Mouse (Mus musculus) embryonic facial prominence, embryonic 11.5 days (tissue): Measurements from ENCODE around the gene 5830473C10Rik. TPM values are rescaled to one million over a fixed set of nuclear protein-coding genes. Genes with fewer than 3 reads are reported as not detected.

Experiments used
- ATAC-seq: fragments of 200-750 bp; cut with Nextera tagmentation; replicated peaks from 2 replicates; pipeline ENCODE4 v1.8.0; 2017; ENCODE audit warnings: low read depth; ENCODE audit not compliant: insufficient number of reproducible peaks, low FRiP score, low TSS enrichment
- DNase-seq: peaks from one replicate; pipeline ENCODE4 v3.0.0-alpha.2; 2015; ENCODE audit warnings: low spot score
- H3K27ac ChIP-seq: fragments of 300-500 bp; sonication (generic); replicated peaks from 2 replicates; pipeline ENCODE4 v1.5.1; 2014; ENCODE audit warnings: mild to moderate bottlenecking, low read depth, low read length, control low read depth
- H3K27me3 ChIP-seq: fragments of 300-500 bp; sonication (generic); 2 replicates; pipeline ENCODE4 v1.6.1; 2014; ENCODE audit warnings: mild to moderate bottlenecking, low read length, moderate library complexity, mixed read lengths; ENCODE audit not compliant: control insufficient read depth, insufficient read depth
- H3K36me3 ChIP-seq: fragments of 300-500 bp; sonication (generic); replicated peaks from 2 replicates; pipeline ENCODE4 v1.6.1; 2014; ENCODE audit warnings: low read depth, mild to moderate bottlenecking, low read length, moderate library complexity, mixed read lengths; ENCODE audit not compliant: control insufficient read depth, insufficient read depth
- H3K4me1 ChIP-seq: fragments of 300-500 bp; sonication (generic); 2 replicates; pipeline ENCODE4 v1.6.1; 2014; ENCODE audit warnings: low read length, mixed read lengths; ENCODE audit not compliant: control insufficient read depth, insufficient read depth
- H3K4me2 ChIP-seq: fragments of 300-500 bp; sonication (generic); 2 replicates; pipeline ENCODE4 v1.6.1; 2014; ENCODE audit warnings: low read depth, mild to moderate bottlenecking, control low read depth, low read length, moderate library complexity
- H3K4me3 ChIP-seq: fragments of 300-500 bp; sonication (generic); 2 replicates; pipeline ENCODE4 v1.5.1; 2014; ENCODE audit warnings: low read depth, low read length, control low read depth
- H3K9ac ChIP-seq: fragments of 300-500 bp; sonication (generic); replicated peaks from 2 replicates; pipeline ENCODE4 v1.6.1; 2014; ENCODE audit warnings: mild to moderate bottlenecking, control low read depth, low read length
- H3K9me3 ChIP-seq: fragments of 300-500 bp; sonication (generic); replicated peaks from 2 replicates; pipeline ENCODE4 v1.6.1; 2016; ENCODE audit warnings: mild to moderate bottlenecking, low read length, inconsistent platforms, mixed read lengths; ENCODE audit not compliant: control insufficient read depth
- WGBS: fragments of 180-500 bp; shearing (Covaris S2); extraction: QIAGEN DNeasy Blood & Tissue Kit; methylation state at CpG from one replicate; pipeline ENCODE4 v1.1.7; 2014; 5-methylcytosine and 5-hydroxymethylcytosine counted together
- polyA plus RNA-seq: library from polyadenylated mRNA; unstranded; fragments of >200 nt; fragmentation: Nextera tagmentation; extraction: Ambion mirVana; gene quantifications from 2 replicates; pipeline ENCODE4 v1.2.1, GENCODE M21; 2014

Gene 5830473C10Rik
- polyA plus RNA-seq, 1 experiment from 2014 or later = not detected

- Histone ChIP-seq H3K27ac (no peak overlapping the region), H3K4me2 (no peak overlapping the region), H3K27me3 (no peaks in the 10 kb centered on the region), H3K9me3 (no peaks in the 10 kb centered on the region), H3K4me3 (no peak overlapping the region), H3K9ac (no peak overlapping the region), H3K4me1 (no peaks in the 10 kb centered on the region), H3K36me3 (no peaks in the 10 kb centered on the region)
- ATAC-seq (no peak), DNase-seq (no peak)
- 93% methylated on average over 6 of the region's 6 CpGs for WGBS
These were observed 60.8 kb downstream of the 5830473C10Rik start for GRCm38 (mm10) chr5:90621726-90622125.

DNA sequence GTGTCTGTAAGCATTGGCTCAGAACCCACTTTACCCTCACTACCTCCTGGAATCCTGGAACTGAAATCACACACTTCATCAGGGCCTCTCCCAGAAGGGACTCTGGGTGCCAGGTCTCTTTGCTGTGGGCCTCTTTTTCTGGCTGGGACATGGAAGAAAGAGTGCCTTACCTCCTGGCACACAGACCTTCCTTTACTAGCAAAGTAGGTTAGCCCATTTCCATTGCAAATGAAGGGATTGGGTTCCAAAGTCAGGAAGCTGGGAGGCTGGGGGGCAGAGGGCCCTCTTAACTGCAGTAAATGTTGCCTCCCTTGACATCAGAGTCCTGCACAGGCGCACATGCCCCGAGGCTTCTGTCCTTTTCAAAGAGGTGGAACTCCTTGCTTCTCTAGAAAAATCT, 62.3 kb downstream of the 5830473C10Rik start:
- H3K9me3 ChIP-seq = no peaks in the 10 kb centered on the region
- no peak overlapping the region for H3K4me2 ChIP-seq
- H3K27ac ChIP-seq = no peak overlapping the region
- no peak overlapping the region for H3K9ac ChIP-seq
- H3K4me3 ChIP-seq = no peak overlapping the region
- H3K4me1 ChIP-seq = no peaks in the 10 kb centered on the region
- 66% methylated on average over 2 of the region's 2 CpGs for WGBS
- DNase-seq (no peak), ATAC-seq (no peak)
- no peaks in the 10 kb centered on the region for H3K27me3 ChIP-seq
- no peaks in the 10 kb centered on the region for H3K36me3 ChIP-seq

- Histone ChIP-seq H3K27me3 (no peaks in the 10 kb centered on the region), H3K9me3 (no peaks in the 10 kb centered on the region), H3K9ac (no peak overlapping the region), H3K36me3 (no peaks in the 10 kb centered on the region), H3K4me1 (no peaks in the 10 kb centered on the region), H3K4me3 (no peak overlapping the region), H3K4me2 (no peak overlapping the region), H3K27ac (no peak overlapping the region)
- ATAC-seq = no peak
- WGBS = 70% methylated on average over 18 of the region's 18 CpGs
- DNase-seq = no peak
These were observed 64.0 kb downstream of the 5830473C10Rik start for GRCm38 (mm10) chr5:90624708-90625425.

GRCm38 (mm10) chr5:90627423-90627822, 66.5 kb downstream of the 5830473C10Rik start:
- no peak overlapping the region for H3K4me2 ChIP-seq
- no peaks in the 10 kb centered on the region for H3K9me3 ChIP-seq
- no peak for DNase-seq
- no peaks in the 10 kb centered on the region for H3K36me3 ChIP-seq
- ATAC-seq = no peak
- no peaks in the 10 kb centered on the region for H3K4me1 ChIP-seq
- H3K9ac ChIP-seq = no peak overlapping the region
- no peak overlapping the region for H3K27ac ChIP-seq
- no peak overlapping the region for H3K4me3 ChIP-seq
- no peaks in the 10 kb centered on the region for H3K27me3 ChIP-seq
- WGBS = 94% methylated on average over 4 of the region's 4 CpGs

GRCm38 (mm10) chr5:90628011-90628410, 67.1 kb downstream of the 5830473C10Rik start:
- Histone ChIP-seq H3K4me1 (no peaks in the 10 kb centered on the region), H3K9me3 (no peaks in the 10 kb centered on the region), H3K4me2 (no peak overlapping the region), H3K27ac (no peak overlapping the region), H3K36me3 (no peaks in the 10 kb centered on the region), H3K4me3 (no peak overlapping the region), H3K27me3 (no peaks in the 10 kb centered on the region), H3K9ac (no peak overlapping the region)
- DNase-seq (no peak), ATAC-seq (no peak)
- 75% methylated on average over 3 of the region's 3 CpGs for WGBS

DNA sequence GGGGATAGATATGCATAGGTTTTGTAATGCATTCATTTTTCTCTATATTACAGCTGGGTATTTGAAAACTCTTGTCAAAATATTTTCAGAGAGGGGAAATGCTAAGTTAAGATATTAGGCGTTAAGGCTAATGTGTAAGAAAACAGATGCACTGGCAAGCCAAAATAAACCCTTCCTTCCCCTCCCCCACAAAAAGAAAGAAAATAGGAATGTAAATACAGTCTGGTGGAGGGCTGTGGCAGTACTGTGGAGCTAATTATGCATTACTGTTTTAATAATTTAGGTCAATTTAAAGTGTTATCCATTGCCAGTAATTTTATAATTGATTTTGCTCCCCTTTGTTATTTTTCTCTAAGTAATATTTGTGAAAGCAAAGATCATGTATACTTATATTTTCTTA, 67.6 kb downstream of the 5830473C10Rik start:
- H3K27ac ChIP-seq = no peak overlapping the region
- H3K9ac ChIP-seq = no peak overlapping the region
- no peak for DNase-seq
- H3K9me3 ChIP-seq = no peaks in the 10 kb centered on the region
- no peaks in the 10 kb centered on the region for H3K27me3 ChIP-seq
- no peaks in the 10 kb centered on the region for H3K4me1 ChIP-seq
- ATAC-seq = no peak
- H3K36me3 ChIP-seq = no peaks in the 10 kb centered on the region
- no peak overlapping the region for H3K4me3 ChIP-seq
- WGBS = 64% methylated on average over 1 of the region's 1 CpGs
- H3K4me2 ChIP-seq = no peak overlapping the region

GRCm38 (mm10) chr5:90634885-90635284, 74.0 kb downstream of the 5830473C10Rik start:
- no peak overlapping the region for H3K4me2 ChIP-seq
- H3K9ac ChIP-seq = no peak overlapping the region
- no peak overlapping the region for H3K4me3 ChIP-seq
- no peak for ATAC-seq
- H3K36me3 ChIP-seq = no peaks in the 10 kb centered on the region
- H3K4me1 ChIP-seq = no peaks in the 10 kb centered on the region
- WGBS = 69% methylated on average over 7 of the region's 7 CpGs
- H3K27me3 ChIP-seq = no peaks in the 10 kb centered on the region
- DNase-seq = no peak
- H3K9me3 ChIP-seq = no peaks in the 10 kb centered on the region
- H3K27ac ChIP-seq = no peak overlapping the region

- no peaks in the 10 kb centered on the region for H3K9me3 ChIP-seq
- H3K4me1 ChIP-seq = no peaks in the 10 kb centered on the region
- H3K27me3 ChIP-seq = no peaks in the 10 kb centered on the region
- H3K4me3 ChIP-seq = peak within 1 kb of the TSS; percentile 36
- no peak within 1 kb of the TSS; the same call in 1 of the 2 replicates for H3K9ac ChIP-seq
- H3K27ac ChIP-seq = no peak within 1 kb of the TSS
- peak within 1 kb of the TSS; percentile 88 for H3K4me2 ChIP-seq
- H3K36me3 ChIP-seq = no peaks in the 10 kb centered on the region
- ATAC-seq (peak; percentile 62), DNase-seq (peak; percentile 45)
- 9% methylated on average over 26 of the region's 26 CpGs for WGBS
These were observed 79.6 kb downstream of the 5830473C10Rik start, which contains the start of gene Rassf6 for GRCm38 (mm10) chr5:90640286-90641217. Gene Rassf6 (minus strand): TSS chr5:90640657.
